Mouse (Mus musculus) lung, postnatal 10 days (tissue): Measurements from ENCODE around the gene Hlx.

Source experiments
- DNase-seq: peaks from one replicate; pipeline ENCODE4 v3.0.0; 2021

Gene Hlx

GRCm38 (mm10) chr1:184732556-184733049 lies at the start of gene Hlx:
TSS of gene Hlx (minus strand) at chr1:184732619.
- peak; percentile 91 for DNase-seq

- peak; percentile 83 for DNase-seq
Observed at GRCm38 (mm10) chr1:184782161-184782513, 49.7 kb upstream of the Hlx start.

GRCm38 (mm10) chr1:184781286-184782160 lies 49.1 kb upstream of the Hlx start:
- DNase-seq, result peak; percentile 25

- no peak for DNase-seq
Observed at GRCm38 (mm10) chr1:184778157-184778556, 45.7 kb upstream of the Hlx start.

GRCm38 (mm10) chr1:184777061-184777795 lies 44.8 kb upstream of the Hlx start:
- no peak for DNase-seq

GRCm38 (mm10) chr1:184775289-184775688 lies 42.9 kb upstream of the Hlx start:
- DNase-seq, result no peak

- no peak for DNase-seq
Observed at GRCm38 (mm10) chr1:184771891-184772249, 39.5 kb upstream of the Hlx start.

- DNase-seq, result peak; percentile 91
Observed at GRCm38 (mm10) chr1:184771202-184771890, 38.9 kb upstream of the Hlx start.

- DNase-seq, result no peak
Observed at GRCm38 (mm10) chr1:184763866-184764265, 31.4 kb upstream of the Hlx start.

GRCm38 (mm10) chr1:184762941-184763340 lies 30.5 kb upstream of the Hlx start:
- DNase-seq, result no peak

- DNase-seq, result no peak
Observed at GRCm38 (mm10) chr1:184761988-184762387, 29.6 kb upstream of the Hlx start.

- DNase-seq, result no peak
Observed at GRCm38 (mm10) chr1:184752671-184753070, 20.3 kb upstream of the Hlx start.

GRCm38 (mm10) chr1:184750114-184750664 lies 17.8 kb upstream of the Hlx start:
- peak; percentile 55 for DNase-seq

- DNase-seq, result peak; percentile 90
Observed at GRCm38 (mm10) chr1:184748692-184749152, 16.3 kb upstream of the Hlx start.

- peak; percentile 89 for DNase-seq
Observed at GRCm38 (mm10) chr1:184737876-184738479, 5.6 kb upstream of the Hlx start.

GRCm38 (mm10) chr1:184737228-184737627 lies 4.8 kb upstream of the Hlx start:
- DNase-seq, result no peak

- no peak for DNase-seq
Observed at GRCm38 (mm10) chr1:184736260-184736659, 3.8 kb upstream of the Hlx start.

GRCm38 (mm10) chr1:184734991-184735920 lies 2.8 kb upstream of the Hlx start:
- peak; percentile 54 for DNase-seq

GRCm38 (mm10) chr1:184734067-184734830 lies 1.8 kb upstream of the Hlx start:
- peak; percentile 66 for DNase-seq

- DNase-seq, result peak; percentile 56
Observed at GRCm38 (mm10) chr1:184733300-184734066, 1.1 kb upstream of the Hlx start.
